Mouse (Mus musculus) WW6 (cell line): ENCODE measurements around the gene Spesp1.

Experiments
- DNase-seq: peaks from one replicate; pipeline ENCODE4 v3.0.0-alpha.2; 2013; ENCODE audit warnings: low read depth, low spot score

Spesp1 gene

DNA sequence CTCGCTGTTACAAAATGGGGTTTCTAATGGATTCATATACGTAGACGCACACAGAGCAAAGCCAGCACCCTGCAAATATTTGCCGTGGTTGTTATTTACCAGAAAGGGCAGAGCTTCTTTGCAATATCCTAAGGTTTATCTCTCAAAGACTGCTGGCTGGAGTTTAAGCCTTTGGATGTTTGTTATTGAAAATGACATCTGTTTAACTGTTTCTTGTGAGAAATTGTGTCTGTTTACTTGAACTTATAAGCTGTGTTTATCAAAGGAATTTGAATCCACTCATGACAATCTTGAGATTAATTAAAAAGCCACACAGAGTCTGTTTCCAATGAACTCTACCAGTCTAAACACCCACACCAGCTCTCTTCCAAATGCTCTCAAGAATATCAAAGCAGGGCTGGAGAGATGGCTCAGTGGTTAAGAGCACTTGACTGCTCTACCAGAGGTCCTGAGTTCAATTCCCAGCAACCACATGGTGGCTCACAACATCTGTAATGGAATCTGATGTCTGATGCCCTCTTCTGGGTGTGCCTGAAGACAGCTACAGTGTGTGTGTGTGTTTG, 35.5 kb downstream of the Spesp1 start:
- DNase-seq, result no peak

DNA sequence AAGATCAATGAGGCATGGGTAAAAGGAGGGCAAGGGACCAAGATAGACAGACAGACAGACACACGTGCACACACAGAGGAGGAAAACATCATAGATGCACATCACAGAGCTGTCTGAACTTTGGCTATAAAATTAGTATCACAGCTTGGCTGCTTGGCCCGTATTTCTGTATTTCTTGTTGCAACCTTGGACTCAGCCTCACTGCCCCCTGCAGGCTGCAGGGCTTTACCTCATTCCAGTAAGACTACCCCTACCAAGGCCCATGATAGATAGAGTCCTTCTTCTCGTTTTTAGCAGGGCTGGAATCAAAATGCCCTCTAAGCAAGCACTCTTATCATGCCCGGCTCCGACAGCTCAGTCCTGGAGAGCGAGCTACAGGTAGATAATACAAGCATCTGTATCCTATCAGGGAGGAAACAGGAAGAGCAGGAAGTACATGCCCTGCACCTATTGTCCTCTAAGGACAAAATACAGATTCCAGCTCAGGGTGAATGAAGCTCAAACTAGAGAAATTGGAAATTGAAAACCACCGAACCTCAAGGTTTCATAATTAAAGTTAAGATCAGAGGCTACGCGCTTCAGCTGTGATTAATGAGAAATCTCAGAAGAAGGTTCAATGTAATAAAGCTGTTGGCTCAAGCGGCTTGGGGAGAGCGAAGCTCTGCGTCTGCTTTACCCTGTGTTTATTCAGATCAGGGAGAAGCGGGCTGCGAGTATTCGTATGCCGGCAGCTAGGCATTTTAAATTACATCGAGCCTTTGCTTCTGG, 36.2 kb downstream of the Spesp1 start:
- DNase-seq, result no peak

DNA sequence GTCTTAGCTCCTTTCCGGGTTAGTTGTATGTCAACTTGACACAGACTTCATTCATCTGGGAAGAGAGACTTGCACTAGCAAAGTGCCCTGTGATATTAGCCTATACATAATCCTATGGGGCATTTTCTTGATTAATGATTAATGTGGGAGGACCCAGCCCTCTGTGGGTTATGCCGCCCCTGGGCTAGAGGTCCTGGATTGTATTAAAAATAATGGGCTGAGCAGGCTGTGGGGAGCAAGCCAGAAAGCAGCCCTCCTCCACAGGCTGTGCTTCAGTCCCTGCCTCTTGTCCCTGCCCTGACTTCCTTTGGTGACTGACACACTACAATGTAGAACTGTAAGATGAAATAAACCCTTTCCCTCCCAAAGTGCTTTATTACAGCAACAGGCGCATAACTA, 37.4 kb downstream of the Spesp1 start:
- no peak for DNase-seq

DNA sequence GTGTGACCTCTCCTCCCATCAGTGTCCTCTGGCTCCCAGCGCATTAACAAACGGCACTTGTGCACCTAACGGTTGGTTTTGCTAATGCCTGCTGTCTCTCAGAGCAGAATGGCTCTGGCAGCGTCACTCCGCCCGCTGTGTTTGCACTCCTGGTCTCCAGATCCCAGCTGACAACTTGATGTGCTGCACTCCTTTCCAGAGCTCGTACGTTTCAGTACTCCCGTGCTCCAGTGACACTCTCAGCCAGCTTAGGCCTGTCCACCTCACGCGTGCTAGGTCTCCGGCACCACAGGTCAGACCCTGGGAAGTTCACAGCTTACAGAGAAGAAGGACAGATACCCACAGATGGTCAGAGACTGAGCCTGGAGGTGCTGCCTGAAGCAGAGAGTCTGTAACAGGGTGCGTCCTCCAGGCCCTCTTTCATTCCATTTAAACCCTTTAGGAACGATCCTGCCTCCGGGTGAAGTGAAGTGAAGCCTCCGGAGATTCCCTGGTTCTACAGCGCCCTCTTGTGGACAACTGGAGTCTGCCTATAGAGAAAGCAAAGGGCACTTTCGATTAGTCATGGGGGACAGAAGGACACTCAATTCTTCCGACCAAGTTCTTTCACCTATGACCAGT, 37.9 kb downstream of the Spesp1 start:
- DNase-seq, result peak; percentile 49

DNA sequence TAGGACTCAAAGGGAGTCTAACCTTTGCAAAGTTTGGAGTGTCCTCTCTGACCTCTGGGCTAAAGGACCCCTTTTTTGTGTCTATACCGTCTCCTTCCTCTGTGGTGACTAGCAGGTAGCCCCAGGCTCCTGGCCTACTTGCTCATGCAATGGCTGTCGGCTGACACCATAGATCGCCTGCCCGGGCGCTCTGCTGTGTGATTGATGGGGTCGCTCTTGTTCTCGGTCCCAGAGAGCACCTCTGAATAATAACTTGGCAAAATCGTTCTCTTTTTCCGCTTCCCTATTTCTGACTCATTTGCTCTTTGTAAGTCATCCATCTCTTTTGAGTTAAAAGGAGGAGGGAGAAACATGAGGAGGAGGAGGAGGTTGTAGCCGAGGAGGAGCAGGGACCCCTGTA, 42.0 kb downstream of the Spesp1 start:
- no peak for DNase-seq

GRCm38 (mm10) chr9:62237381-62237980, 44.5 kb downstream of the Spesp1 start:
- no peak for DNase-seq

- no peak for DNase-seq
Observed at GRCm38 (mm10) chr9:62235501-62235900, 46.5 kb downstream of the Spesp1 start.

- DNase-seq, result no peak
Observed at GRCm38 (mm10) chr9:62232649-62233048, 49.4 kb downstream of the Spesp1 start.

GRCm38 (mm10) chr9:62231046-62231445, 51.0 kb downstream of the Spesp1 start:
- no peak for DNase-seq

DNA sequence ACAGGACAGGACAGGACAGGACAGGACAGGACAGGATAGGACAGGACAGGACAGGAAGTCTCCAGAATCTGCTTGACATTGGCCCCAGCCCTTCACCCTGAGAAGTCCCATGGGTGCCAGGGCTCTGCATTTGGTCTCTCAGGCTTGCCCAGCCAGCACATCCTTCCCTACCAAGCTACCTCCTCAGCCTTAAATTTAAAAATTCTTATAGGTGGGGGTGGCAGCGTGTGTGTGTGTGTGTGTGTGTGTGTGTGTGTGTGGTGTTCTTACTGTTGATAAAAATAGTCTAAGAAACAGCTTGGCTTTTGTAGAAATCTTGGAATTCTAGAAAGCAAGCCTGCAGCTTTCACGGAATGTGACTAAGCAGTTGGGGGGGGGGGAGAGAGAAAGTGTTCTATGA, 52.0 kb downstream of the Spesp1 start:
- DNase-seq, result no peak

DNA sequence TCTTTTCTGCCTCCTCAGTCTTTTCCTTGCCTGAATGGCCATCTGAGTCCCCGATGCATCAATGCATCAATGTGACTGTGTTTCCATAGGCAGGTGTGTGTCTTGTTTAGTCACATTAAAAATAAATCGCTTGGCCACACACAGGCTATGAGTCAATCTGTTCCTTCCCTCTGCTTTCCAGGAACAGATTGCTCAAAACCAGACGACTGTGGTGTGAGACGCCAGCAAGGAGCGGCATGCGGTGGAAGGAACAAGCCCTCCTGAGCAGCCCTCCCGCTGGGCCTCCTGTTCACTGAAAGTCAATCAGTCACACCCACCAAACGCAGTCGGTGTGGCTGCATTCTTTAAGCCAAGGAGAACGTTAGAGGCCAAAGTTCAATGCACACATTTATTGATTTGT, 59.5 kb downstream of the Spesp1 start:
- peak; percentile 55 for DNase-seq

DNA sequence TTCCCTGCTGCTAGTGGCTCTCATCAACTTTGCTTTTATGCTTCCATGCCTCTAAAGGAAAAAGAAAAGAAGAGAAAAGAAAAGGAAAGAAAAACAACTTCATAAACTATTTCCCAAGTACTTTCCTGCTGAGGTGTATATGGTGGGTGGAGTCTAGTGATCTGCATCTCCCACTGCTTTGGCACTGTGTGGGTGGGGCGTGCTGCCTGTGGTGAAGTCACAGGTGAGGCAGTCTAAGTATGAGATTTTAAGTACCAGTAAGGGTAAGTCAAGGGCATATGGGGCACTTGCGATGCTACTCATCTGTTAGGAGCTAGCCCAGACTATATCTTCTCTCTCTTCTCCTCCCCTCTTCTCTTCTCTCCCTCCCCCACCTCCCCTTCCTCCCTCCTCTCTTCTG, 60.0 kb downstream of the Spesp1 start:
- DNase-seq, result no peak
